Mouse (Mus musculus) intestine, postnatal 0 days (tissue): Measurements from ENCODE around the gene Pfkfb4. TPM values are rescaled to one million over a fixed set of nuclear protein-coding genes. Genes with fewer than 3 reads are reported as not detected.
A peak's percentile ranks its signal among the peaks of the same experiment; 100 is the strongest.

ENCODE experiments used
- ATAC-seq: fragments of 200-750 bp; cut with Nextera tagmentation; 2 replicates; pipeline ENCODE4 v1.8.0; 2017; ENCODE audit warnings: mild to moderate bottlenecking, moderate TSS enrichment, moderate library complexity
- H3K27ac ChIP-seq: fragments of 300-500 bp; sonication (generic); 2 replicates; pipeline ENCODE4 v1.5.1; 2014; ENCODE audit warnings: mild to moderate bottlenecking, low read depth, low read length, moderate library complexity
- H3K27me3 ChIP-seq: fragments of 300-500 bp; sonication (generic); replicated peaks from 2 replicates; pipeline ENCODE4 v1.6.1; 2014; ENCODE audit warnings: low read length, mixed read lengths; ENCODE audit not compliant: control insufficient read depth, insufficient read depth
- H3K36me3 ChIP-seq: fragments of 300-500 bp; sonication (generic); 2 replicates; pipeline ENCODE4 v1.6.1; 2014; ENCODE audit warnings: mild to moderate bottlenecking, moderate library complexity; ENCODE audit not compliant: control insufficient read depth, insufficient read depth
- H3K4me1 ChIP-seq: fragments of 300-500 bp; sonication (generic); replicated peaks from 2 replicates; pipeline ENCODE4 v1.6.1; 2014; ENCODE audit warnings: antibody characterized with exemption, low read length, mixed read lengths; ENCODE audit not compliant: control insufficient read depth, insufficient read depth
- H3K4me2 ChIP-seq: fragments of 300-500 bp; sonication (generic); replicated peaks from 2 replicates; pipeline ENCODE4 v1.6.1; 2014; ENCODE audit warnings: low read depth, mild to moderate bottlenecking, moderate library complexity
- H3K4me3 ChIP-seq: fragments of 300-500 bp; sonication (generic); 2 replicates; pipeline ENCODE4 v1.5.1; 2014; ENCODE audit warnings: low read depth, low read length
- H3K9ac ChIP-seq: fragments of 300-500 bp; sonication (generic); 2 replicates; pipeline ENCODE4 v1.6.1; 2014; ENCODE audit warnings: mild to moderate bottlenecking, low read depth, low read length
- H3K9me3 ChIP-seq: fragments of 300-500 bp; sonication (generic); 2 replicates; pipeline ENCODE4 v1.6.1; 2016; ENCODE audit warnings: mixed run types; ENCODE audit not compliant: control insufficient read depth
- CTCF ChIP-seq: sonication (generic); IDR thresholded peaks from 2 replicates; pipeline ENCODE4 v1.5.1; 2016; ENCODE audit warnings: low read depth, mild to moderate bottlenecking, control low read depth, antibody characterized with exemption, moderate library complexity
- WGBS: fragments of 180-500 bp; shearing (Covaris S2); extraction: QIAGEN DNeasy Blood & Tissue Kit; methylation state at CpG from one replicate; pipeline ENCODE4 v1.1.7; 2014; 5-methylcytosine and 5-hydroxymethylcytosine counted together
- polyA plus RNA-seq: library from polyadenylated mRNA; unstranded; fragments of >200 nt; fragmentation: Nextera tagmentation; extraction: Ambion mirVana; gene quantifications from 2 replicates; pipeline ENCODE4 v1.2.1, GENCODE M21; 2015

Pfkfb4 gene
- 43.1 and 48.3 TPM in 2 replicates for polyA plus RNA-seq

GRCm38 (mm10) chr9:108991428-108992084 lies at the start of gene Pfkfb4:
Gene Pfkfb4, plus strand, starts transcription at chr9:108991778.
- peaks cover 14% of the 10 kb centered on the region for H3K4me1 ChIP-seq

GRCm38 (mm10) chr9:108945111-108945510 lies 46.5 kb upstream of the Pfkfb4 start:
- H3K4me2 ChIP-seq, result no peak overlapping the region
- peaks cover 91% of the 10 kb centered on the region for H3K36me3 ChIP-seq
- no peak overlapping the region for H3K4me3 ChIP-seq
- no peaks in the 10 kb centered on the region for H3K9me3 ChIP-seq
- no peak for ATAC-seq
- 73% methylated on average over 9 of the region's 9 CpGs for WGBS
- no peak for TF ChIP-seq CTCF
- H3K9ac ChIP-seq, result no peak overlapping the region
- peak overlapping the region; percentile 5; the same call in 1 of the 2 replicates for H3K27ac ChIP-seq
- H3K4me1 ChIP-seq, result no peaks in the 10 kb centered on the region
- H3K27me3 ChIP-seq, result no peaks in the 10 kb centered on the region

More at GRCm38 (mm10) chr9:108991428-108992084, at the start of gene Pfkfb4:
- TF ChIP-seq CTCF, result no peak
- H3K27ac ChIP-seq, result peak within 1 kb of the TSS; percentile 82
- H3K9ac ChIP-seq, result peak within 1 kb of the TSS; percentile 28; the same call in 1 of the 2 replicates
- under 1% methylated on average over 31 of the region's 31 CpGs for WGBS
- H3K4me3 ChIP-seq, result peak within 1 kb of the TSS; percentile 51
- H3K36me3 ChIP-seq, result no peaks in the 10 kb centered on the region
- no peaks in the 10 kb centered on the region for H3K9me3 ChIP-seq
- peak within 1 kb of the TSS; percentile 73 for H3K4me2 ChIP-seq
- ATAC-seq, result peak; percentile 88
- H3K27me3 ChIP-seq, result no peaks in the 10 kb centered on the region

DNA sequence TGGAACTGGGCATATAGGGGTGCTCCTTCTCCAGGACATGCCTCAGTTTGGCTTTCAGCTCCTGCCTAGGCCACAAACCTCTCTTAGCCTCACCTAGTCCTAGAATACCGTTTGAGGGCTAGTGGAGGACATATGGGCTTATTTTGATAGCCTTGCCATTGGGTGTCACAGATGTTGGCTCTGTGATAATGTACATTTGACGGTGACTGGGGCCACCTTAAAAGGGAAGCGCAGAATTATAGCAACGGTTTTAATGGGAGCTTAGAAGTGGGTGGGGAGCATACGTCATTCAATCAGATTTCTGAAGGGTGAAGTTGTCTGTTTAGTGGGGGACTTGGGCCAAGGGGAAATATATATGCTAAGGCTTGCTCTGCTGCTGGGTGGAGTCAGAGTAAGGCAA lies 46.0 kb upstream of the Pfkfb4 start:
- TF ChIP-seq CTCF, result no peak
- no peak for ATAC-seq
- H3K9me3 ChIP-seq, result no peaks in the 10 kb centered on the region
- H3K4me3 ChIP-seq, result no peak overlapping the region
- no peak overlapping the region for H3K9ac ChIP-seq
- WGBS, result 83% methylated on average over 5 of the region's 5 CpGs
- no peak overlapping the region for H3K4me2 ChIP-seq
- no peak overlapping the region for H3K27ac ChIP-seq
- H3K36me3 ChIP-seq, result peaks cover 92% of the 10 kb centered on the region
- H3K4me1 ChIP-seq, result no peaks in the 10 kb centered on the region
- no peaks in the 10 kb centered on the region for H3K27me3 ChIP-seq

- no peak for TF ChIP-seq CTCF
- H3K27me3 ChIP-seq, result 0 out of 2 replicates have a peak, but pooled peaks cover 7% of the 10 kb centered on the region
- ATAC-seq, result peak; percentile 46
- no peaks in the 10 kb centered on the region for H3K4me1 ChIP-seq
- no peaks in the 10 kb centered on the region for H3K9me3 ChIP-seq
- no peak overlapping the region for H3K4me3 ChIP-seq
- no peak overlapping the region for H3K4me2 ChIP-seq
- H3K27ac ChIP-seq, result no peak overlapping the region; the same call in 1 of the 2 replicates
- no peak overlapping the region for H3K9ac ChIP-seq
- peaks cover 65% of the 10 kb centered on the region for H3K36me3 ChIP-seq
- WGBS, result 62% methylated on average over 13 of the region's 13 CpGs
Observed at GRCm38 (mm10) chr9:108949231-108949966, 42.2 kb upstream of the Pfkfb4 start.

DNA sequence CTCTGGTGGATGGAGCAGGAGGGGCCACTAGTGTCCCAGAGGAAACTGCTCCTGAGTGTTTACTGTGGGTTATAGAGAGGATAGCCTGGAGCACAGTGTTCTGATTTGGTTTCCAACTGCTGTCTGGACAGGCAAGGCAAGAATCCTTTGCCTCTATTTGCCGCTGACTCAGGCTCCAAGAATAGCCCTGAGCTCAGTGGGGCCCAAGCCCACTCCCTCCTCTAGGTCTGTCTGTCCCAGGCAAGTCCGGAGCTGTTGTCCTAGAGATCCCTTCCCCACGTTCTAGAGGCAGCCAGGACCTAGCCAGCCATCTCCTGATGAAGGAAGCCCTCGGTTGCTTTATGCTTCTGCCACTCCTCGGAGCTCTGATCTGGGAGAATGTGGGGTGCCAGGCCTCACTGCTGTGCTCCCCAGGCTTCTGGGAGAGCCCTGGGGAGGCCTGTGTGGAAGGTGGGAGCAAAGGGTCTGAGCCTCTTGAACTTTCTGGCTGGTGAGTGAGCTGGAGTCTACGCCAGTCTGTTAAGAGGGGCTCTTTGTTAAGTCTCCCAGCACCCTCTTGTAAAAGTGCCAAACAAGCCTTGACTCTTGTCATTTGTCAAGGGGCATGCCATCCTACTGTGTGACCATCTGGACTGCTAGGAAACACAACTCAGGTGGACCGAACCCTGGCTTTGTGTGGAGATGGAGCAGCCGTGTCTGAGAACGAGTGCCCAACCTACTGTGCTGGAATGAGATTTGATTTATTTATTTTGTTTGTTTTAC lies 41.4 kb upstream of the Pfkfb4 start:
- no peak for ATAC-seq
- no peaks in the 10 kb centered on the region for H3K9me3 ChIP-seq
- H3K4me1 ChIP-seq, result no peaks in the 10 kb centered on the region
- H3K27me3 ChIP-seq, result 0 out of 2 replicates have a peak, but pooled peaks cover 7% of the 10 kb centered on the region
- 87% methylated on average over 9 of the region's 9 CpGs for WGBS
- no peak overlapping the region for H3K27ac ChIP-seq
- TF ChIP-seq CTCF, result no peak
- no peak overlapping the region for H3K4me3 ChIP-seq
- H3K4me2 ChIP-seq, result no peak overlapping the region
- H3K36me3 ChIP-seq, result peaks cover 58% of the 10 kb centered on the region
- no peak overlapping the region for H3K9ac ChIP-seq
